Mouse (Mus musculus): Measurements from ENCODE around the gene Abl2.
"Not testable (repeated sequence)": the region's sequence is repeated elsewhere in the genome, so short reads cannot be mapped to it uniquely, and the experiment has no call there.

- TF ChIP-seq EP300, CTCF (IDR thresholded peaks at IDR 0.05; ENCODE audit: low read depth): not testable (repeated sequence)
Measured at GRCm38 (mm10) chr1:156532476-156533175, 26.0 kb upstream of the Abl2 start.

Data from liver, embryonic 14.5 days (tissue).